Mouse (Mus musculus): ENCODE measurements at regions not wholly inside any gene's neighbourhood (a gene's known extent, or its start where the extent isn't known, plus 50 kb on each side); places are given as distances from the start of the nearest gene placed in this dataset.

- DNase-seq (ENCODE audit: extremely low spot score in 1 of 2, low spot score in 1 of 2): no peak
These were observed 244.9 kb upstream of the Fsip2 start for GRCm38 (mm10) chr2:82698417-82698988.

GRCm38 (mm10) chr2:82701851-82702250 lies 241.6 kb upstream of the Fsip2 start:
- DNase-seq (ENCODE audit: extremely low spot score in 1 of 2, low spot score in 1 of 2): no peak

DNA sequence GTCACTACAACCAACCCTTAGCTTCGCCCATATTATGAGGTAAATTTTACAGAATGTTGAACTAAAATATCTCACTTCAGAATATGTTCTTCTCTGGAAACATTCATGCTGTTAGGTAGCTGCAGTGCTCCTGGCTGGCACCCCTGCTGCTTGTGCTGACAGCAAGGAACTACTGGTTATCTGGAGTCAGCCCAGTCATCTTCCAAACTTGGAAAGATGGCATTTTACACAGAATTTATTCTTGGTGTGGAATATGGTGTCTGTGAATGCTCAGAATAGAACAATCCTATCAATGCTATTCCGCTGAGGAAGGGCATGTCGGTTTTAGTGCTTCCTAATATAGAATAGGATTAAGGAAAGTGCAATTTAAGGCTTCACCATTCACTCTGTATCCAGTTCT lies 227.7 kb upstream of the Fsip2 start:
- DNase-seq (ENCODE audit: extremely low spot score in 1 of 2, low spot score in 1 of 2): peak; percentile 38 to 48
